Mouse (Mus musculus) liver, embryonic 13.5 days (tissue): ENCODE data around the gene Bcas3. TPM values are rescaled to one million over a fixed set of nuclear protein-coding genes. Genes with fewer than 3 reads are reported as not detected.

Experiments
- ATAC-seq: fragments of 200-750 bp; cut with Nextera tagmentation; 2 replicates; pipeline ENCODE4 v1.8.0; 2017; ENCODE audit warnings: low read depth, mild to moderate bottlenecking, moderate number of reproducible peaks, moderate library complexity
- DNase-seq: peaks from one replicate; pipeline ENCODE4 v3.0.0; 2022
- H3K27ac ChIP-seq: fragments of 300-500 bp; sonication (generic); 2 replicates; pipeline ENCODE4 v1.5.1; 2015; ENCODE audit warnings: moderate library complexity, mild to moderate bottlenecking, inconsistent platforms
- H3K27me3 ChIP-seq: fragments of 300-500 bp; sonication (generic); 2 replicates; pipeline ENCODE4 v1.6.1; 2015; ENCODE audit warnings: mild to moderate bottlenecking, inconsistent platforms
- H3K36me3 ChIP-seq: fragments of 300-500 bp; sonication (generic); 2 replicates; pipeline ENCODE4 v1.6.1; 2015; ENCODE audit warnings: mild to moderate bottlenecking, inconsistent platforms
- H3K4me1 ChIP-seq: fragments of 300-500 bp; sonication (generic); replicated peaks from 2 replicates; pipeline ENCODE4 v1.6.1; 2015; ENCODE audit warnings: inconsistent platforms
- H3K4me2 ChIP-seq: fragments of 300-500 bp; sonication (generic); 2 replicates; pipeline ENCODE4 v1.6.1; 2015; ENCODE audit warnings: inconsistent platforms, mild to moderate bottlenecking, moderate library complexity
- H3K4me3 ChIP-seq: fragments of 300-500 bp; sonication (generic); replicated peaks from 2 replicates; pipeline ENCODE4 v1.5.1; 2015; ENCODE audit warnings: mild to moderate bottlenecking, inconsistent platforms
- H3K9ac ChIP-seq: fragments of 300-500 bp; sonication (generic); 2 replicates; pipeline ENCODE4 v1.6.1; 2015; ENCODE audit warnings: mild to moderate bottlenecking, inconsistent platforms
- H3K9me3 ChIP-seq: fragments of 300-500 bp; sonication (generic); replicated peaks from 2 replicates; pipeline ENCODE4 v1.6.1; 2016; ENCODE audit warnings: inconsistent platforms
- WGBS: fragments of 180-500 bp; shearing (Covaris S2); methylation state at CpG from one replicate; pipeline ENCODE4 v1.1.7; 2015; ENCODE audit not compliant: insufficient replicate concordance; 5-methylcytosine and 5-hydroxymethylcytosine counted together
- polyA plus RNA-seq: library from polyadenylated mRNA; unstranded; fragments of >200 nt; fragmentation: Nextera tagmentation; extraction: Ambion mirVana; gene quantifications from 2 replicates; pipeline ENCODE4 v1.2.1, GENCODE M21; 2015

Gene Bcas3
- polyA plus RNA-seq, 1 experiment from 2014 or later = 13.6 TPM

- no peak overlapping the region for H3K4me2 ChIP-seq
- no peaks in the 10 kb centered on the region for H3K36me3 ChIP-seq
- DNase-seq (no peak), ATAC-seq (no peak)
- no peak overlapping the region for H3K27ac ChIP-seq
- H3K4me3 ChIP-seq = no peak overlapping the region
- peaks cover 25% of the 10 kb centered on the region for H3K4me1 ChIP-seq
- H3K9ac ChIP-seq = no peak overlapping the region
- WGBS = 28% methylated on average over 4 of the region's 4 CpGs
- no peaks in the 10 kb centered on the region for H3K9me3 ChIP-seq
- H3K27me3 ChIP-seq = peaks cover 9% of the 10 kb centered on the region
Measured at GRCm38 (mm10) chr11:85811229-85811628, 458.3 kb downstream of the Bcas3 start.

DNA sequence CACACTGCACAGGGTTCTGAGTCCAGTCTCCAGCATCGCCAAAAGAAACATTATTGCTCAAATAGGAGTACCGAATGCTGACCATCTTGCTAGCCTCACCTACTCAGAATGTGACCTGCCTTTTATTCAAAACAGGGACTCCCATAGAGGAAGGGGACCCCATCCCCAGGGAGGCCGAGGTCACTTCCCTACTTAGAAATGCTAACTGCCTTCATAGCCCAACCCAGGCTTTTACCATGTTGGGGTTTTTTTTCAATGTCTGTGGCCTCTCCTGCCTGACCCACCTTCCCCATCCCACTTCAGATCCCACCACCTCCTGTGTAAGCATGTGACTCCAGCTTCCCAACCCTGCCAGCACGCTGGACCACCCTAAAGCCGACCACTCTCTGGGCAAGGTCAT lies 458.7 kb downstream of the Bcas3 start:
- Histone ChIP-seq H3K9me3 (no peaks in the 10 kb centered on the region), H3K9ac (no peak overlapping the region), H3K36me3 (no peaks in the 10 kb centered on the region), H3K4me3 (no peak overlapping the region), H3K4me2 (no peak overlapping the region), H3K27ac (no peak overlapping the region), H3K4me1 (peaks cover 24% of the 10 kb centered on the region), H3K27me3 (peaks cover 9% of the 10 kb centered on the region)
- ATAC-seq = no peak
- 77% methylated on average over 5 of the region's 5 CpGs for whole genome bisulfite sequencing
- DNase-seq = no peak

- no peak overlapping the region for H3K27ac ChIP-seq
- H3K9ac ChIP-seq = no peak overlapping the region
- no peaks in the 10 kb centered on the region for H3K36me3 ChIP-seq
- peaks cover 10% of the 10 kb centered on the region for H3K27me3 ChIP-seq
- H3K4me3 ChIP-seq = no peak overlapping the region
- peaks cover 24% of the 10 kb centered on the region for H3K4me1 ChIP-seq
- WGBS = 71% methylated on average over 12 of the region's 12 CpGs
- H3K9me3 ChIP-seq = no peaks in the 10 kb centered on the region
- DNase-seq = no peak
- H3K4me2 ChIP-seq = no peak overlapping the region
- no peak for ATAC-seq
Measured at GRCm38 (mm10) chr11:85812201-85812966, 459.4 kb downstream of the Bcas3 start.

- DNase-seq (no peak), ATAC-seq (no peak)
- peaks cover 33% of the 10 kb centered on the region for H3K4me1 ChIP-seq
- H3K27ac ChIP-seq = no peak overlapping the region
- no peaks in the 10 kb centered on the region for H3K9me3 ChIP-seq
- H3K4me3 ChIP-seq = no peak overlapping the region
- no peak overlapping the region for H3K4me2 ChIP-seq
- no peak overlapping the region for H3K9ac ChIP-seq
- WGBS = 58% methylated on average over 4 of the region's 4 CpGs
- H3K27me3 ChIP-seq = peaks cover 25% of the 10 kb centered on the region
- no peaks in the 10 kb centered on the region for H3K36me3 ChIP-seq
Measured at GRCm38 (mm10) chr11:85814678-85815077, 461.7 kb downstream of the Bcas3 start.

DNA sequence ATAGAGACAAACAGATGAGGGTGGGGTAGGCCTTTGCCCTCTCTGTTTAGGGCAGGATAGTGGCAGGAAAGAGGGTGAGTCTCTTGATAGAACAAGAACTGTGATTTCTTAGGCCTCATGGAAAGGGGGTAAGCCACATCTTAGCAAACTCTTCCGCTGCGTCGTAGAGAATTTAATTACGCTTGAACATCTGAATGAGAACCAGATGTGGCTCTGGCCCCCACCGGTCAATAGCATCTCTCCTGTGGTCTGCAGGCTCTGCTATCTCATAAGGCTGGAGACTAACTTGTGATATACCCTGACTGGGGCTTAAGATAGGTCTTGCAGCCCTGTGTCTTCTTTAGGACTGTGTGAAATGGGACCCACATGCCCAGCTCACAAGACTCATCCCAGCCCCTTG lies 463.5 kb downstream of the Bcas3 start:
- no peak overlapping the region for H3K4me3 ChIP-seq
- ATAC-seq (no peak), DNase-seq (no peak)
- H3K4me1 ChIP-seq = peaks cover 27% of the 10 kb centered on the region
- H3K27ac ChIP-seq = no peak overlapping the region
- WGBS = 84% methylated on average over 5 of the region's 5 CpGs
- H3K9ac ChIP-seq = no peak overlapping the region
- H3K27me3 ChIP-seq = peaks cover 39% of the 10 kb centered on the region
- no peak overlapping the region for H3K4me2 ChIP-seq
- no peaks in the 10 kb centered on the region for H3K36me3 ChIP-seq
- no peaks in the 10 kb centered on the region for H3K9me3 ChIP-seq

GRCm38 (mm10) chr11:85818401-85818800 lies 465.4 kb downstream of the Bcas3 start:
- no peak for DNase-seq
- ATAC-seq = peak; percentile 32; the same call in 1 of the 2 replicates
- peaks cover 39% of the 10 kb centered on the region for H3K27me3 ChIP-seq

GRCm38 (mm10) chr11:85820959-85821358 lies 468.0 kb downstream of the Bcas3 start:
- DNase-seq = no peak
- Histone ChIP-seq H3K4me3 (no peak overlapping the region), H3K27me3 (peaks cover 56% of the 10 kb centered on the region)

More at GRCm38 (mm10) chr11:85818401-85818800, 465.4 kb downstream of the Bcas3 start:
- Histone ChIP-seq H3K36me3 (no peaks in the 10 kb centered on the region), H3K4me1 (peaks cover 26% of the 10 kb centered on the region), H3K27ac (no peak overlapping the region), H3K4me2 (no peak overlapping the region), H3K9ac (no peak overlapping the region), H3K9me3 (no peaks in the 10 kb centered on the region), H3K4me3 (no peak overlapping the region)
- WGBS = 56% methylated on average over 3 of the region's 3 CpGs

GRCm38 (mm10) chr11:85821659-85822058 lies 468.7 kb downstream of the Bcas3 start:
- no peak overlapping the region for H3K4me3 ChIP-seq
- no peak overlapping the region for H3K4me2 ChIP-seq
- ATAC-seq (no peak), DNase-seq (no peak)
- peaks cover 37% of the 10 kb centered on the region for H3K4me1 ChIP-seq
- peaks cover 62% of the 10 kb centered on the region for H3K27me3 ChIP-seq
- H3K27ac ChIP-seq = no peak overlapping the region; the same call in 1 of the 2 replicates
- no peak overlapping the region for H3K9ac ChIP-seq
- H3K9me3 ChIP-seq = no peaks in the 10 kb centered on the region
- no peaks in the 10 kb centered on the region for H3K36me3 ChIP-seq
- 80% methylated on average over 9 of the region's 9 CpGs for WGBS

More at GRCm38 (mm10) chr11:85820959-85821358, 468.0 kb downstream of the Bcas3 start:
- WGBS = 67% methylated on average over 3 of the region's 3 CpGs
- Histone ChIP-seq H3K9me3 (no peaks in the 10 kb centered on the region), H3K9ac (no peak overlapping the region), H3K36me3 (no peaks in the 10 kb centered on the region), H3K27ac (no peak overlapping the region), H3K4me1 (peaks cover 30% of the 10 kb centered on the region), H3K4me2 (no peak overlapping the region)
- ATAC-seq = no peak

- WGBS = 8% methylated on average over 6 of the region's 6 CpGs
- Histone ChIP-seq H3K4me1 (peaks cover 47% of the 10 kb centered on the region), H3K36me3 (no peaks in the 10 kb centered on the region), H3K9me3 (no peaks in the 10 kb centered on the region), H3K27me3 (peaks cover 69% of the 10 kb centered on the region), H3K9ac (peak overlapping the region; percentile 22; the same call in 1 of the 2 replicates), H3K27ac (no peak overlapping the region), H3K4me3 (no peak overlapping the region), H3K4me2 (no peak overlapping the region)
- ATAC-seq (peak; percentile 76), DNase-seq (peak; percentile 75)
Measured at GRCm38 (mm10) chr11:85823181-85823580, 470.2 kb downstream of the Bcas3 start.

DNA sequence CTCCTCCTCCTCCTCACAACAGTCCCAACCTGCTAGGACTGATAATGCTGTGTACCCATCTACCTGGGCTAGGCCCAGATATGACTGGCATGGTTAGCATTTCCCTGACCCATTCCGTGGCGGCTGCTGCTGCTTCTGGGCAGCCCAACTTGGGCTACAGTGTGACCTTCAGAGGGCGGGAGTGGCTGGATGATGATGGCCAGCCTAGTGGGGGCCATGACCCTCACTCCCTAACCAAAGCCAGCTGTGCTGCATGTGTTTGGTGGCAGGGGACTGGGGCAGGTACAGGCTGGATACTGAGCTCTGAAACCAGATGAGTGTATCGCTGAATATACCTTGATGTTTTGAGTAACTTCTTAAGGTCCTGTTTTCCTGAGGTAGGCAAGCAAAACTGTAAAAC lies 470.8 kb downstream of the Bcas3 start:
- DNase-seq (no peak), ATAC-seq (no peak)
- H3K4me3 ChIP-seq = no peak overlapping the region
- peaks cover 46% of the 10 kb centered on the region for H3K4me1 ChIP-seq
- WGBS = 77% methylated on average over 4 of the region's 4 CpGs
- H3K4me2 ChIP-seq = no peak overlapping the region
- no peaks in the 10 kb centered on the region for H3K36me3 ChIP-seq
- peaks cover 71% of the 10 kb centered on the region for H3K27me3 ChIP-seq
- no peak overlapping the region for H3K27ac ChIP-seq
- H3K9me3 ChIP-seq = no peaks in the 10 kb centered on the region
- H3K9ac ChIP-seq = no peak overlapping the region

- no peak overlapping the region for H3K4me2 ChIP-seq
- H3K9me3 ChIP-seq = no peaks in the 10 kb centered on the region
- no peaks in the 10 kb centered on the region for H3K36me3 ChIP-seq
- H3K4me1 ChIP-seq = peaks cover 56% of the 10 kb centered on the region
- peaks cover 76% of the 10 kb centered on the region for H3K27me3 ChIP-seq
- DNase-seq (no peak), ATAC-seq (no peak)
- no peak overlapping the region for H3K27ac ChIP-seq
- 77% methylated on average over 10 of the region's 10 CpGs for WGBS
- H3K4me3 ChIP-seq = no peak overlapping the region
- no peak overlapping the region for H3K9ac ChIP-seq
Measured at GRCm38 (mm10) chr11:85825031-85825430, 472.1 kb downstream of the Bcas3 start.

DNA sequence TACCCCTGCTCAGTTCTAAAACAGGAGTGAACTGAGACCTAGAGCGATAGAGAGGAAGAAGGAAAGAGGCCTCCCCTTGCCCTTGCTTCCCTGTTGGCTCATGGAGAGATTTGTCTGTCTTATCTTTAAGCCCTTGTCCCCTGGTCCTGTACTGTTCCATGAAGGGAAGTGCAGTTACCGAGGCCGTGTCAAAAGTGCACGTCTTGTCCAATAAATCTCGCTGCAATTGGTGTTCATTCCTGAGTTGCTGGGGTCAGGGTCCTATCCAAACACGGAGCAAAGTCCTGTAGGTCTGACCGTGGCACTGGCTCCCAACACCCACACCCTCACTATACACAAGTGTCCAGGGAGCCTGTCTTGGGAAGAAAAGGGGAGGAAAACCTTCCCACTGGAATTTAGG lies 472.9 kb downstream of the Bcas3 start:
- no peak overlapping the region for H3K4me3 ChIP-seq
- no peak for DNase-seq
- H3K27ac ChIP-seq = no peak overlapping the region
- no peaks in the 10 kb centered on the region for H3K36me3 ChIP-seq
- peaks cover 76% of the 10 kb centered on the region for H3K27me3 ChIP-seq
- H3K9me3 ChIP-seq = no peaks in the 10 kb centered on the region
- WGBS = 43% methylated on average over 7 of the region's 7 CpGs
- peaks cover 58% of the 10 kb centered on the region for H3K4me1 ChIP-seq
- H3K9ac ChIP-seq = no peak overlapping the region
- H3K4me2 ChIP-seq = no peak overlapping the region
- ATAC-seq = no peak
